Mouse (Mus musculus): ENCODE data around the gene Pan3. TPM values are rescaled to one million over a fixed set of nuclear protein-coding genes. Genes with fewer than 3 reads are reported as not detected.

Pan3 gene
- 58.3 TPM for polyA plus RNA-seq (2014; fragmentation: Illumina TruSeq; extraction: RNeasy Lipid Tissue Mini Kit (QIAGEN cat#74804); ENCODE audit: low read depth, low replicate concordance)

DNA sequence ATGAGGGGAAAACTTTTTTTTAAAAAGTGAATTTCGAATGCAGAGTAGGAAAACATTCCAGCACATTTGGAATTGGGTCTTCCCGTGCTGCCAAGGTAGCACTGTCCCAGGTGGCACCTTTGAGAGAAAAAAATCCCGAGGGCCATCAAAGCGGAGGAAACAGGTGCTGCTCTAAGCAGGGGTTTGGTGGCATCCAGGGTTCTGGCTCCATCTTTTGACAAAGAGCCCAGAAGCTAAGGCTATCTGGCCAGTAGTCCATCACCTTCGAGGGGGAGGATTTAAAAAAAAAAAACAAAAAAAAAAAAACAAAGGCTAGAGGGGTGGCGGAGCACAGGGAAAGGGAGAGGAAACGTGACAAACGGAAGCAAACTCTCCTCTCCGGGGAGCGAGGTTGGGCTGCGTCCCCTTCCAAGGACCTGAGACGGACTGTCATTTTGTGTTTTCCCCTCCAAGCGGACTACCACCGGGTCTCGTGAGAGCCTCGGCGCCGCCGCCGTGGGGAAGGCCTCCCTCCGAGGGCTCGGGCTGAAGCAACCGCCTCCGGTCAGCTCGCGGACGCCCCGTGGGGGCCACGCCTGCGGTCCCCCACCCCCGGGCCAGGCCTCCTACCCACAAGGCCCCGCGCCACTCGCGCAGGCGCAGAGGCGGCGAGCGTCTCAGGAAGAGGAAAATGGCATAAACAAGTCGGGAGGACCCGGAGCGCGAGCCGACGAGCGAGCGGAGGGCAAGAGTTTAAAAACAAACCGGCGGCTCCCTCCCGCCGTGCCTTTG is at the start of gene Pan3:
Gene Pan3, plus strand, starts transcription at position 627 of the 771 bp plus-strand sequence.

DNA sequence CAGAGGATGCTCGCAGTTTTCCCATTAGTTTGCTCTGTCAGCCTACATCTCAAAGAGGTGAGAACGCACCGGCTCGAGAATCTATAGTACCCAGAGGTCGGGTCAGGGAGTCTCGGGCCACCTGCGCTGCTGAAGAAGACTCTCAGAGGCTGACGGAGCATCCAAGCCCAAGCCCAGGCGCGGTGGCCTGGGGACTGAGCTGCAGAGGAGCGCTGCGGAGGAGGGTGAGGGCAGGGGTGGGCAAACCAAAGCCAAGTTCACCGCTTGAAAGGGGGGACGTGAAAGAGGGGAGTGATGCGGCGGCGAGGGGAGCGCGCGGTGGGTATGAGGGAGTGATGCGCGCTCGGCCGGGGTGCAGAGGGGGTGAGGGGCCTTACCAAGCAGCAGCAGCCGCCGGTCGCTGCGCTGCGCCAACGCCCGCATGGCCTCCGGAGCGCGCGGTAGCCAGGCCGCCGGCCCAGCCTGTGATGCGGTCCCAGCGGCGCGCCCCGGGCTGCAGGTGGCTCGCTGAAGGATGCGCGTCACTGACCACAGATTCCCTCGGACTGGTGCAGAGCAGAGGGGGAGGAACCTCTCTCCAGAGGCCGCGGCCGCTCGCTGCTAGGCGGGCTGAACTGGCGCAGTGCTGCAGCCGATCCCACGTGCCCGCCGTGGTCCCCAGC is 30.0 kb upstream of the Pan3 start, which contains the start of gene Flt3:
Gene Flt3, minus strand, starts transcription at position 647 of the 662 bp plus-strand sequence.

Other genes with a start within 250 kb of the Pan3 start
- gene Gsx1, start 241.5 kb upstream of the Pan3 start, polyA plus RNA-seq (2014; fragmentation: Illumina TruSeq; extraction: RNeasy Lipid Tissue Mini Kit (QIAGEN cat#74804); ENCODE audit: low read depth, low replicate concordance): not detected
- not detected for gene Pdx1, start 160.2 kb upstream of the Pan3 start, polyA plus RNA-seq (2014; fragmentation: Illumina TruSeq; extraction: RNeasy Lipid Tissue Mini Kit (QIAGEN cat#74804); ENCODE audit: low read depth, low replicate concordance)
- gene Cdx2, start 122.9 kb upstream of the Pan3 start, polyA plus RNA-seq (2014; fragmentation: Illumina TruSeq; extraction: RNeasy Lipid Tissue Mini Kit (QIAGEN cat#74804); ENCODE audit: low read depth, low replicate concordance): not detected
- not detected for gene Urad, start 107.7 kb upstream of the Pan3 start, polyA plus RNA-seq (2014; fragmentation: Illumina TruSeq; extraction: RNeasy Lipid Tissue Mini Kit (QIAGEN cat#74804); ENCODE audit: low read depth, low replicate concordance)
- gene Flt3, start 29.7 kb upstream of the Pan3 start, polyA plus RNA-seq (2014; fragmentation: Illumina TruSeq; extraction: RNeasy Lipid Tissue Mini Kit (QIAGEN cat#74804); ENCODE audit: low read depth, low replicate concordance): 0.20 TPM